Mouse (Mus musculus): ENCODE measurements at regions not wholly inside any gene's neighbourhood (a gene's known extent, or its start where the extent isn't known, plus 50 kb on each side); places are given as distances from the start of the nearest gene placed in this dataset.

DNA sequence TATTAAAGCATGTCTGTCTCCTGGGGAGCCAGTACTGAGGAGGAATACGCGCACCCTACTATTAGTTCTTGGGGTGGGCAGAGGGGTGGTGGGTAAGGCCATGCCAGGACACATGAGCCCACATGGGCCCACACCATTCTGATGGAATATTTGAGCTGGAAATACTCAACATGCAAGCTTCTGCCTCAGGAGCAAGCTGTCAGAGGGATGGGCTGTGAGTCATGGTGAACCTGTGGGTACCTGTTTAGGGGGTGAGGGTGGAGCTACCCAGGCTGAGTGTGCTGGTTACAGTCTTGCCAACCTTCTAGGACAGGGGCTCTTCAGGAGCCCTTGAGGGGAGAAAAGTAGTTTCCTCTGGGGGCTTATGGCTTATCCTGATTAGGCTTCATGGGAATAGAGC lies 264.9 kb downstream of the Bcl11a start:
- H3K4me1 ChIP-seq: peaks cover 8% of the 10 kb centered on the region
- peaks cover 3% of the 10 kb centered on the region for H3K27me3 ChIP-seq
- WGBS: 96% methylated on average over 2 of the region's 2 CpGs
- H3K36me3 ChIP-seq: no peaks in the 10 kb centered on the region
- H3K9ac ChIP-seq (replicated peaks): no peak overlapping the region
- H3K9me3 ChIP-seq: no peaks in the 10 kb centered on the region
- no peak overlapping the region for H3K27ac ChIP-seq (replicated peaks)
- no peak overlapping the region for H3K4me2 ChIP-seq (replicated peaks)
- no peak for ATAC-seq (ENCODE audit: low FRiP score, low read depth)
- H3K4me3 ChIP-seq: no peak overlapping the region

DNA sequence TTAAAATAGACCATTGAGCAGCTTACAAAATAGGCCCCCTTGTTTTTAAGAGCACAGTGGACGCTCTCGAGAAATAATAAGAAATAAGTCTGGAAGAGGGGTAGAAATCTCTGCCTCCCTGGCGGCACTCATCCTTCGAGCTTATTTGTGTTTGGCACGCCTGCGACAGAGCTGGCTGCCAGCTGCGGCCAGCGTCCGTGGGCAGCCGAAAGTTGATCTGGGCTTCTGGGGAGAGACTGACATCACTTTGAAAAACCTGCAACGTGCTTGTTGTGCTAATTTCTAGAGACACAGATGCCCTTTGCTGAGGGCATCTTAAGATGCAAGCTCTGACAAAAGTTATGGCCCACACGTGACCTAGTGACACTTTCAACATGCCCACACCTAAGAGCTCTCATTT lies 269.4 kb downstream of the Bcl11a start:
- WGBS: 32% methylated on average over 12 of the region's 12 CpGs
- H3K27ac ChIP-seq (replicated peaks): 0 out of 2 replicates have a peak overlapping the region, but pooled peaks have one; percentile 36
- ATAC-seq (ENCODE audit: low FRiP score, low read depth): no peak

DNA sequence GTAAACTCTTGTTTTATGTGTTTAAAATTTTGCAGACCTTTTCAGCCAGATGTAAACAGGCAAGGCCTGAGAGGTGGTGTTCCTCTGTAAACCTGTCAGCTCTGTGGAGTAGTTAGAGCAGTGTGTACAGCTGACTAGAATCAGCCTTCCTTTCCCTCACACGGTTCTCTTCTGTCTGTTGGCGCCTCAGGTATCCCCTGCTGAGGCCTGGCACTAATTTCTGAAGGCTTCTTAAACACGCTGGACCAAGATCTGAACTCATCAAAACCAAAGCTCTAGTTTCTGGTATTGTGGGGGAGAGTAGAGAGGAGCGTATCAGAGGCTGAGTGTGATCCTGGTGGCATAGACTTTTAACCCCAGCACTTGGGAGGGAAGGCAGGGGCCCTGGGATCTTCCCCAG lies 270.9 kb downstream of the Bcl11a start:
- Histone ChIP-seq H3K27ac (replicated peaks) (no peak overlapping the region), H3K27me3 (peaks cover 3% of the 10 kb centered on the region; the same call in 1 of the 2 replicates), H3K9me3 (no peaks in the 10 kb centered on the region), H3K4me1 (peaks cover 21% of the 10 kb centered on the region), H3K36me3 (no peaks in the 10 kb centered on the region), H3K4me2 (replicated peaks) (no peak overlapping the region), H3K9ac (replicated peaks) (no peak overlapping the region), H3K4me3 (no peak overlapping the region)
- 63% methylated on average over 4 of the region's 4 CpGs for WGBS
- ATAC-seq (ENCODE audit: low FRiP score, low read depth): no peak

More for the DNA sequence above, 269.4 kb downstream of the Bcl11a start:
- H3K27me3 ChIP-seq: peaks cover 3% of the 10 kb centered on the region
- no peaks in the 10 kb centered on the region for H3K9me3 ChIP-seq
- peaks cover 21% of the 10 kb centered on the region for H3K4me1 ChIP-seq
- no peak overlapping the region for H3K9ac ChIP-seq (replicated peaks)
- no peaks in the 10 kb centered on the region for H3K36me3 ChIP-seq
- H3K4me2 ChIP-seq (replicated peaks): no peak overlapping the region
- H3K4me3 ChIP-seq: no peak overlapping the region

DNA sequence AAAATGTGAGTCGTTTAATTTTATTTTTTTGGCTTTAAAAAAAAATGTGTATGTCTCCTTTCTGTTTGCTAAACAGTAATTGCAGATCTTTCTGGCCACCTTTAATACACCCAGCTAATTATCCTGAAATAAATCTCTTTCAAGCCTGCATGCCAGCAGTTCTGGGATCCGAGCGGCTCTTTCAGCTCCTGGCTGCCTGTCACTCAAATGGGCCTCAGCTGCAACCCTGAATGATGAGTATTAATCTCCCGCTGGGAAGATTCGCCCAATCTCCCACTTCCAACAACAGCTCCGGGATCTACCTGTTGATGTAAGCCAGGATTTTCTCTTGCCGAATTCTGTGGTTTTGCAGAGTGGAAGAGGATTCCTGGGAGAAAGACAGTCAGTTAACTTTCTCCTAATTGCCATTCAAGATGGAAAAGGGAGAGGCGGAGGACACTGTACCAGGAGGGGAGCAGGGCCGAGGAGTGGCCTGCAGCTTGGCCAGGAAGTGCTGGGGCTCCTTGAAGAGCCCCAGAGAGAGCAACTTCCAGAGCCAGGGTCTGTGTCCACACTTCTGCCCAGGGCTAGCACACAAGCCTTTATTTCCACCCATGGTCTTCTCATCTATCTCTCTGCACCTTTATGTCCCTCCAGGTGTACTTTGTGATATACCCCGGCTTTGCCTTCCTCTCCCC lies 272.2 kb downstream of the Bcl11a start:
- Histone ChIP-seq H3K27me3 (peaks cover 1% of the 10 kb centered on the region; the same call in 1 of the 2 replicates), H3K4me2 (replicated peaks) (peak overlapping the region; percentile 23), H3K27ac (replicated peaks) (no peak overlapping the region), H3K4me3 (no peak overlapping the region), H3K9me3 (no peaks in the 10 kb centered on the region), H3K4me1 (peaks cover 21% of the 10 kb centered on the region), H3K9ac (replicated peaks) (no peak overlapping the region), H3K36me3 (no peaks in the 10 kb centered on the region)
- ATAC-seq (ENCODE audit: low FRiP score, low read depth): peak; percentile 75
- 16% methylated on average over 10 of the region's 10 CpGs for WGBS

- WGBS: 88% methylated on average over 4 of the region's 4 CpGs
These were observed 273.0 kb downstream of the Bcl11a start for GRCm38 (mm10) chr11:24350839-24351238.

DNA sequence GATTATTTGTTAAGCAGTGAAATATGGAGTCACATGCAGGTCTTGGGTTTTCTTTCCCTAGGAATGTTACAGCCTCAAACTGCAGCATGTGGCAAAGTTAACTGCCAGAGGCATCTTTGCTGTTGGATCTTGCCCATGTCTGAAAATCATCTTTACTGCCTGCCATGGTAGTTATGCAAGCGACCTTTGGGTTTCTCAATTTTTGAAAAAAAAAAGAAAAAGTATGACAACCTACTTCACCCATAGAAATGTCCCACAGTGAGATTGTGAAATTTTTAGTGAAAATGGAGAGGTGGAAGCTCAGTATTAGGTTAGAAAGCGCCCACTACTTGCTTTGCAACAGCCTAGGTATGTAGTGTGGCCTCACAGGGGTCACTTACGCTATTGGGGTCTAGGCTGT lies 274.2 kb downstream of the Bcl11a start:
- no peaks in the 10 kb centered on the region for H3K9me3 ChIP-seq
- ATAC-seq (ENCODE audit: low FRiP score, low read depth): no peak
- peaks cover 17% of the 10 kb centered on the region for H3K4me1 ChIP-seq
- H3K36me3 ChIP-seq: no peaks in the 10 kb centered on the region
- WGBS: 90% methylated on average over 3 of the region's 3 CpGs
- H3K9ac ChIP-seq (replicated peaks): no peak overlapping the region
- no peaks in the 10 kb centered on the region for H3K27me3 ChIP-seq
- no peak overlapping the region for H3K4me2 ChIP-seq (replicated peaks)
- no peak overlapping the region for H3K27ac ChIP-seq (replicated peaks)
- H3K4me3 ChIP-seq: no peak overlapping the region

More at GRCm38 (mm10) chr11:24350839-24351238, 273.0 kb downstream of the Bcl11a start:
- H3K4me1 ChIP-seq: peaks cover 21% of the 10 kb centered on the region
- H3K27me3 ChIP-seq: no peaks in the 10 kb centered on the region
- H3K9me3 ChIP-seq: no peaks in the 10 kb centered on the region
- H3K4me3 ChIP-seq: no peak overlapping the region
- H3K9ac ChIP-seq (replicated peaks): no peak overlapping the region
- H3K36me3 ChIP-seq: no peaks in the 10 kb centered on the region
- H3K4me2 ChIP-seq (replicated peaks): no peak overlapping the region
- ATAC-seq (ENCODE audit: low FRiP score, low read depth): 0 out of 2 replicates have a peak, but pooled peaks have one; percentile 27
- no peak overlapping the region for H3K27ac ChIP-seq (replicated peaks)

GRCm38 (mm10) chr11:24353056-24353455 lies 275.2 kb downstream of the Bcl11a start:
- no peak for ATAC-seq (ENCODE audit: low FRiP score, low read depth)
- H3K4me3 ChIP-seq: no peak overlapping the region

DNA sequence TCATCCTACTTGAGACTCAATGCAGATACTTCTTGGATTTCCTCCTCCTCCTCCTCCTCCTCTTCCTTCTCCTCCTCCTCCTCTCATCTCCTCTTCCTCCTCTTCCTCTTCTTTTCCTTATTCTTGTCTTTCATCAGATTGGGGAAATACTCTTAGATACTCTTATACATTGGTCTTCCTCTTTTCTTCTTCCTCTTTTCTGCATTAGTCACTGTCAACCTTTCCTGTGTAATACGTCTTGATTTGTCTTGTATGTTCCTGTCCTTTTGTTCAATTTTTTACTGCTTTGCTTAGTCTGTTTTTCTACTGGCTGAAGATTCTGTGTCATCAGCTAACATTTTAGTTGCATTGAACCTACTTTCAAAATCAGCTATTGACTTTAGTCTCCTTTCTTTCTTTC lies 279.5 kb downstream of the Bcl11a start:
- Histone ChIP-seq H3K9ac (replicated peaks) (no peak overlapping the region), H3K9me3 (no peaks in the 10 kb centered on the region), H3K27me3 (no peaks in the 10 kb centered on the region), H3K4me3 (no peak overlapping the region), H3K27ac (replicated peaks) (no peak overlapping the region), H3K36me3 (no peaks in the 10 kb centered on the region), H3K4me2 (replicated peaks) (no peak overlapping the region), H3K4me1 (peaks cover 8% of the 10 kb centered on the region)
- WGBS: 67% methylated on average over 1 of the region's 1 CpGs
- no peak for ATAC-seq (ENCODE audit: low FRiP score, low read depth)

More at GRCm38 (mm10) chr11:24353056-24353455, 275.2 kb downstream of the Bcl11a start:
- Histone ChIP-seq H3K9ac (replicated peaks) (no peak overlapping the region), H3K27ac (replicated peaks) (no peak overlapping the region), H3K36me3 (no peaks in the 10 kb centered on the region), H3K4me1 (peaks cover 13% of the 10 kb centered on the region), H3K9me3 (no peaks in the 10 kb centered on the region), H3K27me3 (no peaks in the 10 kb centered on the region), H3K4me2 (replicated peaks) (no peak overlapping the region)
- 81% methylated on average over 1 of the region's 1 CpGs for WGBS

GRCm38 (mm10) chr11:24359086-24359485 lies 281.2 kb downstream of the Bcl11a start:
- no peak overlapping the region for H3K4me3 ChIP-seq
- no peaks in the 10 kb centered on the region for H3K9me3 ChIP-seq
- H3K36me3 ChIP-seq: no peaks in the 10 kb centered on the region
- H3K27me3 ChIP-seq: no peaks in the 10 kb centered on the region
- H3K27ac ChIP-seq (replicated peaks): no peak overlapping the region
- no peak overlapping the region for H3K9ac ChIP-seq (replicated peaks)
- H3K4me2 ChIP-seq (replicated peaks): no peak overlapping the region
- no peak for ATAC-seq (ENCODE audit: low FRiP score, low read depth)
- peaks cover 24% of the 10 kb centered on the region for H3K4me1 ChIP-seq

GRCm38 (mm10) chr11:24361998-24362687 lies 284.3 kb downstream of the Bcl11a start:
- Histone ChIP-seq H3K9ac (replicated peaks) (no peak overlapping the region), H3K4me1 (peaks cover 29% of the 10 kb centered on the region), H3K27me3 (peaks cover 3% of the 10 kb centered on the region; the same call in 1 of the 2 replicates), H3K36me3 (no peaks in the 10 kb centered on the region), H3K4me2 (replicated peaks) (no peak overlapping the region), H3K27ac (replicated peaks) (peak overlapping the region; percentile 52; the same call in 1 of the 2 replicates), H3K9me3 (no peaks in the 10 kb centered on the region), H3K4me3 (no peak overlapping the region)
- 56% methylated on average over 6 of the region's 6 CpGs for WGBS
- ATAC-seq (ENCODE audit: low FRiP score, low read depth): peak; percentile 59

- Histone ChIP-seq H3K36me3 (no peaks in the 10 kb centered on the region), H3K4me1 (peaks cover 29% of the 10 kb centered on the region), H3K27ac (replicated peaks) (no peak overlapping the region), H3K27me3 (peaks cover 3% of the 10 kb centered on the region; the same call in 1 of the 2 replicates), H3K9ac (replicated peaks) (no peak overlapping the region), H3K9me3 (no peaks in the 10 kb centered on the region), H3K4me3 (no peak overlapping the region), H3K4me2 (replicated peaks) (no peak overlapping the region)
- WGBS: 47% methylated on average over 2 of the region's 2 CpGs
- peak; percentile 45; the same call in 1 of the 2 replicates for ATAC-seq (ENCODE audit: low FRiP score, low read depth)
These were observed 284.8 kb downstream of the Bcl11a start for GRCm38 (mm10) chr11:24362688-24363035.

Data from midbrain, embryonic 12.5 days (tissue).